Mouse (Mus musculus): ENCODE results near the gene Marcksl1. TPM values are rescaled to one million over a fixed set of nuclear protein-coding genes. Genes with fewer than 3 reads are reported as not detected.

Gene Marcksl1
- total RNA-seq (2021), result 100 to 1,000 TPM; 713 to 734 TPM
- long read RNA-seq, transcript Marcksl1-201 (2 exons, 1,605 nt), result major isoform, 1,889 of 2,001 reads
- long read RNA-seq, partial matches to known transcripts, result 0 of 2,001 reads
- long read RNA-seq, other reads (novel, unspliced or antisense), result 112 of 2,001 reads

DNA sequence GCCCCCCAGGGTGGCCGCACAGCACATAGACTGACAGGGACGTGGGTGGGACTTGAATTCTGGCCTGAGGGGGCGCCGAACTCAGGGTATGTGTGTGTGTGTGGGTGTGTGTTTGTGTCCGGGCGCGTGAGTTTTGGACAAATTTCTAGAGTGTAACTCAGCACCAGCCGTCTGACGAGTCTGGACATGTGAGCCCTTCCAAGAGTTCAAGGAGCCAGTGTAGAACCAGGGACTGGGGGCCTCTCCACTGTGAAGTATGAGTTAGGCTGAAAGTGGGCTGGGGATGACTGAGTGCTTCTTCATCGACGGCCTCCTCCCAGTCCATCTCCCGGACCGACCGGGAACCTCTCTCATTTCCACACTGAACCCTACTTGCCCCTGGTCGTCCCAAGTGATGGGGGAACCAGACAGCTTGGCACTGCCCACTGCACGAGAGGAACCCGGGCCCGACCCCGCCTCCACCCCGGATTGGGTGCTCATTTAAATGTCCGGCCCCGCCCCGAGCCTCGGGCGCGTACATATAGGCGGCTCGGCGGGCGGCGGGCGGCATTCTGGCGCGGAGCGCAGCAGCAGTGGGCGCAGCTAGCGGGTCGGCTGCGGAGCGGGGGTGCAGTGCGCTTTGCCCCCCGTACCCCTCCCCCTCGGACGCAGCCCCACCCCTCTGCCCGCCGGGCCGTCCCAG is at the start of gene Marcksl1:
Marcksl1 (plus strand) TSS at position 496 of the 682 bp plus-strand sequence.
- peak; percentile 88 to 95 for DNase-seq (ENCODE audit: low spot score in 2 of 2)

DNA sequence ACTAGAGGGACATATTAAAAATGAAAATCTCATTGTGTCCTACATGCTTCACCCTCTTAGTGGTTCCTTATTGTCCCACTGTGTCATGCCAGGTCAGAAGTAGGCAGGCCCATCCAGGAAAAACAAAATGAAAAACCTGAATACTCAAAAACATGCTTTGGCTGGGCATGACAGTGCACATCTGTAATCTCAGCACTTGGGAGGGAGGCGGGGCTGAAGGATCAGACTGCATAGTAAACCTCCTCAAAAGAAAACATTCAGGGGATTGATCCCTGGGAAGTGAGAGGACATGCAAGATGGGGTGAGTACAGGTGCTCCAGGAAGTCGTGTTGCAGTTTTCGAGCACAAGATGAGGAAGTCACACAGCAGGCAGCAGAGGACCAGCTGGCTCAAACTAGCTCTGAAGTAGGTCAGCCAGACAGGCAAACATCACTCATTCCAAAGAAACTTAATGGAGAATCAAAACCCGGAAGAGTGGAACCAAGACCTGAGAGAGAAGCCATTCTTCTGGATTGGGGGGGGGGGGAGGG is 49.0 kb upstream of the Marcksl1 start:
- DNase-seq (ENCODE audit: low spot score in 2 of 2), result no peak

DNA sequence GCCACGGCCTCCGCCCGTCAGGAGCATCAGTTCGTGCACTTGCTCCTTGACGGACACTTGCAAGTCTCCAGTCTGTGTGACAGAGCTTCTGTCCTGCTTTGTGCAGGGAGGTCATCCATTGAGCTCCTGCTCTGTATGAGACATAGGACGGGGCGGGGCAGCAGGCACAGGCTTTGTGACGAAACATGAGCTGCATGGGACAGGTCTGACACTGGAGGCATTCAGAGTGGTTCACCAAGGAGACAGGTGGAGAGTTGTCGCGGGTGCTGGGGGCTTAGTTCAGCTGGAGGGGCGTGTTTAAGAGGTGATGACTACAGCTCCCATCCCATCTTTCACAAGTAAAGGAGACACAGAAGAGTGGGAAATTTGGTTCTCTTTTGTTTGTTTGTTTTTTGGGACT is 37.3 kb upstream of the Marcksl1 start:
- DNase-seq (ENCODE audit: low spot score in 2 of 2), result no peak

DNA sequence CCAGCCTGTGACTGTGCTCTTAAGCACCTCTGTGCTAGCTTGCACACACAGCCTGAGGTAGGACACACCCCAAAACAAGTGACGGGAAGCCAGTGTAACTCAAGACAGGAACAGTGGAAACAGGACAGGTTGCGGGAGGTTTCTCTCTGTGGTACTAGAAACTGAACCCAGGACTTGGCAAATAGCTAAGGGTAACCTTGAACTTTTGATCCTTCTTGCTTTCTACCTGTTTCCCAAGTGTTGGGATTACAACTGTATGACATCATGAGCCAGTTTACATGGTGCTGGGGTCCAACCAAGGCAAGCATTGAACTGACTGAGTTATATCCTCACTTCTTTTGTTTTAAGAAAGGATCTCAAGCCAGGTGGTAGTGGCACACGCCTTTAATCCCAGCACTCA is 33.5 kb upstream of the Marcksl1 start:
- no peak for DNase-seq (ENCODE audit: low spot score in 2 of 2)

DNA sequence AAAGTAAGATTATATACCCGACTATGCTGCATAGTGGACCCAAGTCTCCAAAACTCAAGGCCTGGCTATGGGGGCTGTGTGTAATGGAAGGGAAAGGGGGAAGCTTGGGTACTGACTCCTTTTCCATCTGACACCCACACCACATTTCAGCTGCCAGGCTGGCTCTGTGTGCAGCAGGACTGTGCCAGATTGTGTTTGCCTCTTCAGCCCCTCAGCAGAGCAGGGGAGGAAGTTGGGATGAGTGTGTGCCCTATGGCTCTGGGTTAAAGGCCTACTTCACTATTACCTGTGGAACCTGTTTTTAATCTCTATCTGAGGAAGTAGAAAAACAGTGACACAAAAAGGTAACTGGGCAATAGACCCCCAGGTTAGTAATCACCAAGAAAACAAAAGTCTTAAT is 32.3 kb upstream of the Marcksl1 start:
- no peak for DNase-seq (ENCODE audit: low spot score in 2 of 2)

DNA sequence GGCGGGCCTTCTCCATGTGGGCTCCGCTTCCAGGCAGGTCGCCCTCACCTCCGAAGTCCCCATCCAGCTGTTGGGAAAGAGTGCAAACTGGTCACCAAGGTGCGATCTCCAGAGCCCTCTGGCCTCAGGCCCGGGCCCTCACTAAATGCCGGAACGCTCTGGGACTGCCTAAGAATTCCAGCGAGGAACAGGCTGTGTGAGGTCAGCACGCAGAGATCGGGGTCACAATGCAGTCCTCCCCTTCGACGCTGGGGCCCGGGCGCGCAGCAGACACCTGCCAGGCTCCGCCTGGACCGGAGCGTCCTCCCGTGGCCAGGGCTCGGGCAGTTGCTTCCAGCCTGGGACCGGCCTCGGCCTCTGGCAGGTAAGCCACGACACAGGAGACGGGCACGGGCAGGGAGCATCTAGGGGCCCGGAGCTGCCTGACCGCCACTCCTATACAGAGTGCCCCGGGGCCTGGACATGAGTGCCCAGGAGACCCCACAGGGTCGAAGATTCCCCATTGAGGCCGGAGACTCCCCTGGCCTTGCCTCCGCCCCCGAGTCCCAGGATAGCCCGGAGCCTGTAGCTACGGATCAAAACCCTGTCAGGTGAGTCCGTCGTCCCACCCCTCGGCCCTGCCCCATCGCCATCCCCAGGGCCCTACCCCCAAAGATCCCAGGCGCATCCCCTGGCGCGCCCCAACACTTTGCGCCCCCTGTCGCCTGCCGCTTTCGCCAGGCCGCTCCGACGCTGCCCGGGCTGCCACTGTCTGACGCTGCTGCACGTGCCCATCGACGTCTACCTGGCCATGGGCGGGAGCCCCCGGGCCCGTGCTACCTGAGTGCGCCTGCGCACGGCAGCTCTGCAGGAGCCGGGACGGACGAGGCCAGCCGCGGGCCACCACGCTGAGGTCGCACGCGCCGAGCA is 22.2 kb upstream of the Marcksl1 start, which contains the start of the genes Tssk3 and Fam229a:
Tssk3 (minus strand) TSS at position 51 of the 909 bp plus-strand sequence.
Fam229a (plus strand) TSS at position 219 of the 909 bp plus-strand sequence.
- peak in 1 of 2 experiments; percentile 47 for DNase-seq (ENCODE audit: low spot score in 2 of 2)

DNA sequence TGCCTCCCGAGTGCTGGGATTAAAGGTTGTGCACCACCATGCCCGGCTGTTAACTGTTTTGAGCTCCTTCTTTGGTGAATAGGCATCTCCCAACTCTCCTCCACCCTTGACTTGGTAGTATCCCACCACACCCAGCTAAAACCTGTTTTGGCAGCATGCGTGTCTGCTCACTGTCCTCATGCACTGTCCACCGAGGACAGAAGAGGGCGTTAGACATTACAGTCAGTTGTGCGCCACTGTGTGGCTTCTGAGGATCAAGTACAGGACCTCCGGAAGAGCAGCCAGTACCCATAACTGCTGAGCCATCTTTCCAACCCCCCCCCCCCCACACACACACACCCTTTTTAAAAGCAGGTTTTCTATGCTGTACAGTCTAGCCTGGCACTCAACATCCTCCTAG is 18.7 kb upstream of the Marcksl1 start:
- no peak for DNase-seq (ENCODE audit: low spot score in 2 of 2)

DNA sequence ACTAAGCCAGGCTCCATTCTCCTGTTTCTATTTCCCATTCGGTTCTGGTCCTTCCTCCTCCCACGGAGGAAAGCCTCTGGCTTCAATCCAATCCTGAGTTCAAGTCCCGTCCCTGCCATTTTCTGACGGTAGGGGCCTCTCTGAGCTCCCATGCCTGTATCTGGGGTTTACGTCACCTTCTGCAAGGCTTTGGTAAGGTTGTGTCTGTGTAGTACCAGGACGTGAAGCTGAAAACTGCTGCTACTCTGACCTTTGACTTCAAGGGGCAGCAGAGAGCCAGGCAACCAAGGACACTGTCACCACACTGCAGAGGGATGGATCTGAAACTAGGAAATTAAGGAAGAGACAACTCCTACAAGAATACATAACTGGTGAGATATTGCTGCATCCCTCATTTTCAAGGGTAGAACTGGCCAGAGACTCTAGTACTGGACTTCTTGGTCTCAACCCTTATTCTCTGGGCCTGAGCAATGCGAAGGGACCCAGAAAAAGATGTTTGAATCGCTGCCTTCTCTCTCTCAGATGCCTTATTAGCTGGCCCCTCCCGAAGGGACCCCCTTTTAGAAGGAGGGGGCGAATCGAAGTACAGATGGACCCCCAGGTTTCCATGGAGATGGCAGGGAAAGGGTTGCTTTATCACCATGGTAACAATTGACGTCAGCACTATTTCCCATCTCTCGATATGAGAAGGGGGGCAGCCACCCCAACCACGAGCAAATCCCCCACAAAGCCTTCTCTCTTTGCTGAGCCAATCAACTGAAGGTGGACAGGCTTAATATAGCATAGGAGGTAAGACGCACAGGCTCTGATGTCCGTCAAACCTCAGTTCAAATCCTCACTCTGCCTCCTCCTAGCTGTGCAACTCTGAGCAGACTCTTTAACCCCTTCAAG is 17.5 kb upstream of the Marcksl1 start:
- peak; percentile 64 to 72 for DNase-seq (ENCODE audit: low spot score in 2 of 2)

DNA sequence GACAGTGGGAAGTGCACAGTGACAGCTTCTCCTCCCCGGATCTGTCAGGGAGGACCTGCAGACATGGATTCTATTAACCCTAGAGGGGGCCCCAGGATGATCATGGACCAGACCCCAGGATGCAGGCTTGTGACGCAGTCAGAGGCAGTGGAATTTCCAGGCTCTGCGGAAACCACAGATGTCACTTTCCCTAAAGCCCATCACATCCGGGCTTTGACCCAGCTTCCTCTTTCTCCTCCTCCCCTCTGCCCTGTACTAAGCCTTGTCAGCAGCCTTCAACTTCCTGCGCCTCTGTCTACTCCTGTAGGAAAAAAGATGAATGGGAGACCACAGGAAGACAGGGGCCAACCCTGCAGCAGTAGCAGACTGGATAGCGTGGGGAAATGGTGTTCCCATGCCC is 16.8 kb upstream of the Marcksl1 start:
- no peak for DNase-seq (ENCODE audit: low spot score in 2 of 2)

DNA sequence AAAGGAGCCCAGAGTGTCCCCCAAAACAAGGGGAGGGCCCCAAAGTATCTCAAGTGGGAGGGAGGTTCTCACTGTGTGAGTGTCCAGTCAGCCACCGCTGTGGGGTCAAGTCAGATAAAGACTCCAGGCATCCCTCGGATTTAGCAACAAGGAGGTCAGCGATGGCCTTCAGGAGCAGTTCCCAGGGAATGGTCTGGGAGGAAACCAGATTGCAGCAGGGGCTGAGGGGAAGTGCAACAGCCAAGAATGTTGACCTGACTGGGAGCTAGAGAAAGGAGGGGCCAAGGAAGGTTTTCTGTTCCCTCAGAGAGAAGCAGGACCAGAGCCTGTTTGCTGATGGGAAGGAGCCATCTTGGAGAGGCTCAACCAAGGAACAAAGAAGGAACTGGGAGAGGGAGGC is 14.4 kb upstream of the Marcksl1 start:
- DNase-seq (ENCODE audit: low spot score in 2 of 2), result no peak

DNA sequence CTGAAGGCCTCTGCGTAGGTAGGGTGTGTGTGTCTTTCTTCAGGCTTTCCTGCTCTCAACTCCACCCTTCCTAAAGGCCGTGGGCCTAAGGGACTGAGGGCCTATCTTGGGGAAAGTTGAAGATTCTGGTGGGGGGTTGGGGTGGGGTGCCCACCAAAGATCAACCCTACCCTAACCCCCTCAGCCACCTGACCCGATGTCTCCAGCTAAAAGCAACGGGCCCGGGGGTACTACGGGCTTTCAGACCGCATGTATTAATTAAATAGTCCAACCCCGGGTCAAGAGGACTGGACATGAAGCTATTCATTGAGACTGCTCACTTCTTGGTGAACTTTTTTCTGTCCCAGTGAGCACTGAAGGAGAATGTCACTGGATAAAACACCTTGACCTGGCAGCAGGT is 13.4 kb upstream of the Marcksl1 start:
- no peak for DNase-seq (ENCODE audit: low spot score in 2 of 2)

DNA sequence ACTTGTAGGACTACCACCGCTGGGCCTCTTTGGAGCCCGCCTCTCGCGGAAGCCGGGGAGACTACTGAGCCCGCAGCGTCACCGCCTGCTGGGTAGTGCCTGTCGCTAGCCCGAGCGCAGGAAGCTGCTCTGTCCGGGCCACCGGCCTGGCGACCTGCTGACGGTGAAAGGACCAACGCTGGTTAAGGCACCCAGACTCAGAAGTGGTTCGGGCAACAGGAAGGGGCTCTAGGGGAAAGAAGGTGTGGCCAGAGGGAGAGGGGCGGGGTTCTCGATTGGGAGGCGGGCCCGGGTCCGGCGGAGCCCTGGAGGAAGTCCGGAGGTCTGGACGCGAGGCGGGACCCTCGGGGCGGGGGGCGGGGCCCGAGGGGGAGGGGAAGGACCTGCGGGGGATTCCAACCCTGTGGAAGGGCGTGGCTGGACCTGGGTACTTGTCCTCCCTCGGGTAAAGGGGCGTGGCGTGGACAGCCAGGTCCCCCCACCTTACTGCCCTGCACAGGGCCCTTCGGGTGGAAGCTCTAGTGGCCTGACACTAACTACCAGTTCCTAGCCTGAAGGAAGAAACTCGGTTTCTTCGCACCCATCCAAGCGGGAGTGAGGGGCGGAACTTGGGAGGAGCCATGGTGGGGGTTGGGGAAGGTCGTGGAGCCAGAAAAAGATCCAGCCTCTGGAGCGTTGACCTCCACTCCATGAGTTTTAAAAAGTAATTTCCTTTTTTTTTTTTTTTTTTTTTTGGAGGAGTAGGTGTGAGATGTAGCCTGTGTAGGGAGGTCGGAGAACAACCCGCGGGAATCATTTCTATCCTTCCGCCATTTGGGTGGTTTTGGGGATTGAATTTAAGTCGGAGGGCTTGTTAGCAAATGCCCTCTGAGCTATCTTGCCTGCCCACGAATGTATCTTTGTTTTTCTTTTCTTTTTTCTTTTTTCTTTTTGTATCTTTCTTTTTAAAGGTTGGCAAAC is 12.5 kb upstream of the Marcksl1 start:
- DNase-seq (ENCODE audit: low spot score in 2 of 2), result peak; percentile 80 to 83

DNA sequence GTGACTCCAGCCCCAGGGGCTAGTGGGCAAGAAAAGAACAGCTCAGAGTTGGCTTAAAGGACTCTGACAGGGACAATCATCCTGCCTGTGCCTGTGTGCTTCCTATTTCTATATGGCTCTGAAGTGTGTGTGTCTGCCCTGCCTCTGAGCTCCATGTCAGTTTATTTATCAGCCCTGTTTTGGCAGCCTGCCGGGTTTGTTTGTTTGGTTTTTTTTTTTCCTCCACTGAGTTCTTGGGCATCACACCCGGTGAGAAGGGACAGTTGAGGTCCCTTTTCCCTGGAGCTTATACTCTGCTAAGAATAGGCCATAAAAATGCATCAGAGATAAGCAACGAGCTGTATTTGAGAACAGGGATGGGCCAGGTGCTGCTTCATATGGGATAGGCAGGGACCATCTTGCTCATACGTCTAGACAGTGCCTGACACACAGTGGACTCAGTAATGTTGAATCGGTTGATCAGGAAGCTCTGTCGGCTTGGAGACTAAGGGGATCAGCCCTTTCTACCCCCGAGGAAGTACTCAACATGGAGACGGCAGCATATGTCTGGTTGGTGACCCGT is 11.0 kb upstream of the Marcksl1 start:
- no peak for DNase-seq (ENCODE audit: low spot score in 2 of 2)

DNA sequence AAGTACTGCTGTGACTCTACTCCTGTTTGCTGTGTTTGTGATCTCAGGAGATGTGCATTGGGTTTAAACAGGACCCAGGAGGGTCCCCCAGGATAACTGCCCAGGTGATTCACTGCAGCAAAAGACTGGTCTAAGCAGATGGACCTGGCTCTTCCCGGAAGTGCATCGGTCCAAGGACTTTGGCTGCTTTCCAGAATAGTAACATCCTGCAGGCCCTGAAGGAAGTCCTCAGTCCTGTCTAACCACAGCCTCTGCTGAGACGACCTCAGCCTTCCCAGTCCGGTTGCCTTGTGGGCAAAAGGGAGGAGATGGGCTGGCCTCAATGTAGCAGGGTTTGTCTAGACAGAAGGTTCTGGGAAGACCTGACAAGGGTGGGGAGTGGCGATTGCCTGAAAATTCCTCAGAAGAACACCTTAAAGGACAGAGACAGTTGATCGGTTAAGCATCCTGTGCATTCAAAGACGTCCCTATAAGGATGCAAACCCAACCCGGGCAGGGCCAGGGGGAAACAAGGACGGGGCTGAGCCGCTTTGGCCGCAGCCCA is 10.4 kb upstream of the Marcksl1 start:
- DNase-seq (ENCODE audit: low spot score in 2 of 2), result no peak

DNA sequence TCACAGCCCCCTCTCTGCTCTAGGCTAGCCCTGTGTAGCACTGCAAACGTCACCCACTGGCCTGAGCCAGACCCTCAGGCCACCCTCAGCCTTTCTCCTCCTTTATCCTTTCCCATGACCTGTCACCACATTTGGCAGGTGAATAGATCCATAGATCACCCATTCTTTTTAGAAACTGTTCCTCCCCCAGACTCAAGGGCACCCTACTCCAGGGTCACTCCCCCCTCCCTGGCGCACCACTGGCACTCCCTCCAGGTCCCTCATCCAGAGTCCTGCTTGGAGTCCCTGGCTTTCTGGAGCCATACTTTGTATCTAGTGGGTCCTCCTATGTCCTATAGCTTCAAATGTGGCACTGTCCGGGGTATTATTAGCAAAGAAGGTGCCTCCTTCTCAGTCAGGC is 7.9 kb upstream of the Marcksl1 start:
- DNase-seq (ENCODE audit: low spot score in 2 of 2), result no peak

DNA sequence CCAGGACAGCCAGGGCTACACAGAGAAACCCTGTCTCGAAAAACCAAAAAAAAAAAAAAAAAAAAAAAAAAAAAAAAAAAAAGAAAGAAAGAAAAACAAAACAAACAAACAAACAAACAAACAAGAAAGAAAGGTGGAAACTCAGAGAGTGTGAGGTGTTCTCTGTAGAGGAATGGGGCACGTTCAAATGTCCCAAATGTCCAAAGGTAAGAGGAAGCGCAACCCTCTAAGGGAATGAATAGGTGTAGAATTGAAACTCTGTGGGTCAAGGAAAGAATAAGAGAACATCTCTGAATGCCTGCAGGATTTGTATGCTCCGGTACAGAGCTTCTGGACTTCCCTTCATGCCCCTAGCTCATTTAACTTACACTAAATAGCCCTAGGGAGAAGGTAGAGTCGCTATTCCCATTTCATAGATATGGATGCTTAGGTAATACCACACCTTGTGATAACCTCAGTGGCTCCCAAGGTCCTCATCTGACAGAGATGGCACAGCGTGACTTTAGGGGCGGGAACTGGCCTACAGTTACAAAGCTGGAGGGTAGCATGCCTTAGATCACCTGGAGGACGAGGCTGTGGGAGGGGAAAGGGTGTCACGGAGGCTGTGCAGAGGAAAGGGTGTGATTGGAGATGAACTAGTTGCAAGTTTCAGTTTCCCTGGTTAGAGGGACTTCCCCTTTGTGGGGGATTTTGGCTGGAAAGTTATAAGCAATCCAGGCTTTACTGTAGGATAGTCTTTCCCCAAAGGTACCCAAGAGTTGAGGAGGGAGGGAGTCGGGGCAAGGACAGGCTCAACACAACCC is 5.7 kb upstream of the Marcksl1 start:
- DNase-seq (ENCODE audit: low spot score in 2 of 2), result no peak

DNA sequence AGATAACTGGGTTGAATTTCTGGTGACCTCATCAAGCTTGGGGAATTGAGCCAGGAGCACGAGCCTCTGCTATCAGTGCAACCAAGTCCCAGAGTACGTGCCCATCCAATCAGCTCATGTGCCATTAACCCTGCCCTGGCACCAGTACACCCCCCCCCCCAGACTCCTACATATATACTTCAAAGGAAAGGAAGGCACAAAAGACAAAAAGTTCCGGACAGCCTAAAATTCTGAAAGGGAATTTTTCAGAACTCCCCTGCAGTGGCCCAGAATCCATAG is 5.2 kb upstream of the Marcksl1 start:
- DNase-seq (ENCODE audit: low spot score in 2 of 2), result no peak

DNA sequence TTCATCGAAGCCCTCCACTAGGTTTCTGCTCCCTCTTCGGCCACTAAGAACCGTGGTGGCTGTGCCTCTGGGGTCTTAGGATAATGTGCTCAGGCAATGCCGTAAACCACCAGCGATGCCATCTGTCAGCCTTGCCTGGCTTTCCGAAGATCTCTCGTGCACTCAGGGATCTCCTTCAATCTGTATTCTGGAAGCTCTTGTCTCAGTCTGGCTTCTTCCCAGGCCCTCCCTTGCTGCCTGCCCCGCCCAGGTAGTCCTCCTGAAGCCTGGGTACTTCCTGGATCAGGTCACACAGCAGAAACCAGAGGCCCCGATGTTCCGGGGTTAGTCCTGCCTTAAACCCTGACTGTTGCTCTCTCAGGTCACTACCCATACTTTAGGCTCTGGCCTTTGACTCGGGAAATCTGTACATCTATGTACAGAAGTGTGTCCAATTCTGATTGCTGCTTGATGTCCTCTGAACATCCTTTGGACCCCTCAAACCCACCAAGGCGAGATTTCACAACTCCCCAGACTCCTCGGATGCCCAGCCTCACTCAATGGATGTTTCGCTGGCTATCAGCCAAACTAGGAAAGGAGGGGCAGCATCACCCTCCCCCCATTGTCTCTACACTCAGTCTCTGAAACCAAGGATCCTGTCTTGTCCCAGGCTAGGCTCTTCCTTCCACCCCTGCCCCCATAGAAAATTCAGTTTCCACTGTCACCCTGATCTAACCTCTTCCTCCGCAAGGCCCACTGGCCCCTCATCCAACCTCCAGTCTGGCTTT is 4.4 kb upstream of the Marcksl1 start:
- no peak for DNase-seq (ENCODE audit: low spot score in 2 of 2)
